Mouse (Mus musculus): ENCODE data around the gene Nkx2-5. TPM values are rescaled to one million over a fixed set of nuclear protein-coding genes. Genes with fewer than 3 reads are reported as not detected.

The Nkx2-5 gene
- polyA plus RNA-seq, 1 experiment from 2014 or later: not detected

GRCm38 (mm10) chr17:26833806-26834205 lies 11.0 kb downstream of the Nkx2-5 start:
- ATAC-seq (ENCODE audit: low FRiP score, low TSS enrichment): no peak
- Histone ChIP-seq H3K4me1 (ENCODE audit: insufficient read depth, low read length) (no peaks in the 10 kb centered on the region), H3K4me2 (replicated peaks; ENCODE audit: low read depth, low read length) (no peak overlapping the region), H3K9ac (replicated peaks; ENCODE audit: low read length) (no peak overlapping the region), H3K36me3 (ENCODE audit: insufficient read depth, low read length) (no peaks in the 10 kb centered on the region), H3K9me3 (ENCODE audit: low read length) (peaks cover 6% of the 10 kb centered on the region; the same call in 1 of the 2 replicates), H3K27ac (ENCODE audit: low read length) (no peak overlapping the region), H3K27me3 (ENCODE audit: insufficient read depth, low read length) (peaks cover 66% of the 10 kb centered on the region), H3K4me3 (ENCODE audit: low read length) (no peak overlapping the region)
- 75% methylated on average over 2 of the region's 2 CpGs for WGBS

DNA sequence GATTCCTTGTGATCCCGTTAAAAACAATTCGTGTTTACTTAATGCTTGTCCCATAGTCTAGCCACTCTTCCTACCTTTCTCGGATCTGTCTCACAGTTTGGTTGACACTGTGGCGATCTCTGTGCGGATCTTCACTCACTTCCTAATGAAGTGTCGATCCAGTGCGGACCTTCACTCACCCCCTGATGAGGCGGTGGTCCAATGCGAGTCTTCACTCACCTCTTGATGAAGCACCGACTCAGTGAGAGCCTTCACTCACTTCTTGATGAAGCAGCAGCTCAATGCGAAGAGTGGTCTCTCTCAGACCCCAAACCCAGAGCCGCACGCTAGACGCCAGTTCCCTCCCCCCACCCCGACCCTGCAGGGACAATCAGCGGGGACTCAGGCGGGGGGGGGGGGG lies 18.7 kb downstream of the Nkx2-5 start:
- WGBS: 81% methylated on average over 15 of the region's 17 CpGs
- no peak overlapping the region for H3K4me3 ChIP-seq (ENCODE audit: low read length)
- ATAC-seq (ENCODE audit: low FRiP score, low TSS enrichment): no peak
- H3K9me3 ChIP-seq (ENCODE audit: low read length): peaks cover 6% of the 10 kb centered on the region; the same call in 1 of the 2 replicates
- peaks cover 11% of the 10 kb centered on the region; the same call in 1 of the 2 replicates for H3K27me3 ChIP-seq (ENCODE audit: insufficient read depth, low read length)
- no peak overlapping the region for H3K9ac ChIP-seq (replicated peaks; ENCODE audit: low read length)
- H3K27ac ChIP-seq (ENCODE audit: low read length): no peak overlapping the region
- H3K4me2 ChIP-seq (replicated peaks; ENCODE audit: low read depth, low read length): no peak overlapping the region
- H3K4me1 ChIP-seq (ENCODE audit: insufficient read depth, low read length): no peaks in the 10 kb centered on the region
- H3K36me3 ChIP-seq (ENCODE audit: insufficient read depth, low read length): no peaks in the 10 kb centered on the region

GRCm38 (mm10) chr17:26817776-26818175 lies 27.0 kb downstream of the Nkx2-5 start:
- Histone ChIP-seq H3K9me3 (ENCODE audit: low read length) (no peaks in the 10 kb centered on the region), H3K27me3 (ENCODE audit: insufficient read depth, low read length) (peaks cover 4% of the 10 kb centered on the region; the same call in 1 of the 2 replicates), H3K36me3 (ENCODE audit: insufficient read depth, low read length) (no peaks in the 10 kb centered on the region), H3K4me3 (ENCODE audit: low read length) (no peak overlapping the region), H3K4me2 (replicated peaks; ENCODE audit: low read depth, low read length) (no peak overlapping the region), H3K4me1 (ENCODE audit: insufficient read depth, low read length) (no peaks in the 10 kb centered on the region), H3K9ac (replicated peaks; ENCODE audit: low read length) (no peak overlapping the region), H3K27ac (ENCODE audit: low read length) (no peak overlapping the region)
- ATAC-seq (ENCODE audit: low FRiP score, low TSS enrichment): no peak

- WGBS: 79% methylated on average over 6 of the region's 6 CpGs
- Histone ChIP-seq H3K27ac (ENCODE audit: low read length) (no peak overlapping the region), H3K27me3 (ENCODE audit: insufficient read depth, low read length) (peaks cover 4% of the 10 kb centered on the region; the same call in 1 of the 2 replicates), H3K4me3 (ENCODE audit: low read length) (no peak overlapping the region), H3K4me2 (replicated peaks; ENCODE audit: low read depth, low read length) (no peak overlapping the region), H3K9me3 (ENCODE audit: low read length) (no peaks in the 10 kb centered on the region), H3K36me3 (ENCODE audit: insufficient read depth, low read length) (no peaks in the 10 kb centered on the region), H3K9ac (replicated peaks; ENCODE audit: low read length) (no peak overlapping the region), H3K4me1 (ENCODE audit: insufficient read depth, low read length) (no peaks in the 10 kb centered on the region)
- ATAC-seq (ENCODE audit: low FRiP score, low TSS enrichment): no peak
Observed at GRCm38 (mm10) chr17:26816810-26817209, 28.0 kb downstream of the Nkx2-5 start.

DNA sequence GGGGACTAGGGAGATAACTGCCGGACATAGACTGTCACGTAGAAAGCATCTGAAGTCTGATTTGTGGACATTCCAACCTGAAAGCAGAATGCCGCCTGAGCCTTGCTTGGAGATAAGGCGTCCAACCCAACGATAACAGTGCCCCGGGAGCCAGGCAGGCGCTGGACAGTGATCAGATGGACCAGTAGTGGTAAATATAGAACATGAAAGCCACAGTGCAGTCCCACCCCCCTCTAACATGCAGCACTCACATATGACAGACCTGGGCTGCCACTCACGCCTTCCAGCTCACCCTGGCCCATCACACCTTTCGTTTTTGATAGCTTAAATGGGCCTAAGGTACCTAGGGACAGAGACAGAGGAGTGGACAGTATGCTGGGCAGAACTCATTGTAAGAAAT lies 31.3 kb downstream of the Nkx2-5 start:
- ATAC-seq (ENCODE audit: low FRiP score, low TSS enrichment): no peak
- Histone ChIP-seq H3K27me3 (ENCODE audit: insufficient read depth, low read length) (no peaks in the 10 kb centered on the region), H3K4me3 (ENCODE audit: low read length) (no peak overlapping the region), H3K9ac (replicated peaks; ENCODE audit: low read length) (no peak overlapping the region), H3K27ac (ENCODE audit: low read length) (no peak overlapping the region), H3K4me2 (replicated peaks; ENCODE audit: low read depth, low read length) (no peak overlapping the region), H3K9me3 (ENCODE audit: low read length) (no peaks in the 10 kb centered on the region), H3K36me3 (ENCODE audit: insufficient read depth, low read length) (no peaks in the 10 kb centered on the region), H3K4me1 (ENCODE audit: insufficient read depth, low read length) (no peaks in the 10 kb centered on the region)
- 80% methylated on average over 9 of the region's 9 CpGs for WGBS

DNA sequence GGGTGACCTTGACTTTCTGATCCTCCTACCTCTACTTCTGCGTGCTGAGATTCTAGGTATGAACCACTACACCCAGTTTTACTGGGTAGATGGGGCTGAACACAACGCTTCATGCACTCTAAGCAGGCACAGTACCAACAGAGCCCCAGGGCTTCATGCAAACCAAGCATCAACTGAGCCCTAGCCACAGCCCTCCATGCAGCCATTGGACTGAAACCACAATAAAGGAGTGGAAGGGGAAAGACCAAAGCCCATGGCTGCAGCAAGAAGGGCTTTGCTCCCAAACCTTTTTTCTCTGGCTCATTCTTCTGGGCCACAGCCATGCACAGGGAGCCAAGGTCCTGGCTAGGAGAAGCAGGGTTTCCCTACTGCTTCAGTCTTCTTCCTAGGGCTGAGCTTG lies 32.2 kb downstream of the Nkx2-5 start:
- no peak overlapping the region for H3K27ac ChIP-seq (ENCODE audit: low read length)
- H3K9me3 ChIP-seq (ENCODE audit: low read length): no peaks in the 10 kb centered on the region
- no peak overlapping the region for H3K4me3 ChIP-seq (ENCODE audit: low read length)
- H3K4me1 ChIP-seq (ENCODE audit: insufficient read depth, low read length): no peaks in the 10 kb centered on the region
- no peaks in the 10 kb centered on the region for H3K27me3 ChIP-seq (ENCODE audit: insufficient read depth, low read length)
- no peaks in the 10 kb centered on the region for H3K36me3 ChIP-seq (ENCODE audit: insufficient read depth, low read length)
- no peak overlapping the region for H3K9ac ChIP-seq (replicated peaks; ENCODE audit: low read length)
- H3K4me2 ChIP-seq (replicated peaks; ENCODE audit: low read depth, low read length): no peak overlapping the region
- no peak for ATAC-seq (ENCODE audit: low FRiP score, low TSS enrichment)
- WGBS: 59% methylated on average over 2 of the region's 2 CpGs

- Histone ChIP-seq H3K4me1 (ENCODE audit: insufficient read depth, low read length) (no peaks in the 10 kb centered on the region), H3K36me3 (ENCODE audit: insufficient read depth, low read length) (no peaks in the 10 kb centered on the region), H3K9ac (replicated peaks; ENCODE audit: low read length) (no peak overlapping the region), H3K27ac (ENCODE audit: low read length) (no peak overlapping the region), H3K9me3 (ENCODE audit: low read length) (no peaks in the 10 kb centered on the region), H3K4me2 (replicated peaks; ENCODE audit: low read depth, low read length) (no peak overlapping the region), H3K27me3 (ENCODE audit: insufficient read depth, low read length) (no peaks in the 10 kb centered on the region), H3K4me3 (ENCODE audit: low read length) (no peak overlapping the region)
- no peak for ATAC-seq (ENCODE audit: low FRiP score, low TSS enrichment)
- 86% methylated on average over 3 of the region's 3 CpGs for WGBS
Observed at GRCm38 (mm10) chr17:26802886-26803285, 41.9 kb downstream of the Nkx2-5 start.

GRCm38 (mm10) chr17:26797379-26798128 lies 47.3 kb downstream of the Nkx2-5 start:
- no peak overlapping the region for H3K4me2 ChIP-seq (replicated peaks; ENCODE audit: low read depth, low read length)
- peaks cover 6% of the 10 kb centered on the region; the same call in 1 of the 2 replicates for H3K36me3 ChIP-seq (ENCODE audit: insufficient read depth, low read length)
- no peaks in the 10 kb centered on the region for H3K9me3 ChIP-seq (ENCODE audit: low read length)
- WGBS: 79% methylated on average over 6 of the region's 6 CpGs
- no peaks in the 10 kb centered on the region for H3K4me1 ChIP-seq (ENCODE audit: insufficient read depth, low read length)
- no peak overlapping the region for H3K27ac ChIP-seq (ENCODE audit: low read length)
- H3K4me3 ChIP-seq (ENCODE audit: low read length): no peak overlapping the region
- H3K9ac ChIP-seq (replicated peaks; ENCODE audit: low read length): no peak overlapping the region
- no peak for ATAC-seq (ENCODE audit: low FRiP score, low TSS enrichment)
- no peaks in the 10 kb centered on the region for H3K27me3 ChIP-seq (ENCODE audit: insufficient read depth, low read length)

DNA sequence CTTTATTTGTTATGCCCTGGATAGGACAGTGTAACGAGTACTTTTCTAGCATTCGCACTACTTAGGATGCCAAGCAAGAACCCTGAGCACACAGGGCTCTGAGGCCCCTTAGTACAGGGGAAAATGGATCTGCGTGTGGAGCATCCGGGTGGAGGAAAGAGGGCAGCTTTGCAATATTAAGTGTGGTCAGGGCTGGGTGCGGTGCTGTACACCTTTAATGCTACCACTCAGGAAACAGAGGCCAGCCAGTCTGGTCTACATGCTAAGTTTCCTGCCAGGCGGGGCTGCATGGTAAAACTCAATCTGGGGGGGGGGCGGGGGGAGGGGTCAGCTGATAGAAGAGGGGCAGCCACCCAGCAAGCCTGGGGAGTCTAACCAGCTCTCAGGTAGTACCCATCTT lies 49.4 kb downstream of the Nkx2-5 start:
- Histone ChIP-seq H3K9me3 (ENCODE audit: low read length) (no peaks in the 10 kb centered on the region), H3K36me3 (ENCODE audit: insufficient read depth, low read length) (peaks cover 23% of the 10 kb centered on the region)
- WGBS: 76% methylated on average over 6 of the region's 7 CpGs

DNA sequence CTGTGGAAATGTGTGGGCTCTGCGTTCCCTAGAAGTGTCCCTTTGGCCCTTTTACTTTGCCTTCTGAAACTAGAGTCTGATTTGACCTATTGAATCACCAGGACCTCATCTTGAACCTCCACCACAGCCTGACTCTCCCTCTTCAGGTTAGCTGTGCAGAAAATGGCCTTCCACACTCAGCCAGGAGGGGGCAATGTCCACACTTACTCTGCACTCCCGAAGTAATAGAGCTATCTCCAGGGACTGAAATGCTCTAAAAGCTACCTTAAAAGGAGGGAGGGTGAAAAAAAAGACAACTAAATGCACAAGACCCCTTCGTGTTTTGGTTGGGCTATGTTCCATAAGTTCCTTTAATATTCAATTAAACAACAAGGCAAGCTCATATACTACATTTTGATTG lies 50.1 kb downstream of the Nkx2-5 start:
- no peak overlapping the region for H3K27ac ChIP-seq (ENCODE audit: low read length)
- H3K27me3 ChIP-seq (ENCODE audit: insufficient read depth, low read length): no peaks in the 10 kb centered on the region
- peaks cover 26% of the 10 kb centered on the region for H3K36me3 ChIP-seq (ENCODE audit: insufficient read depth, low read length)
- H3K4me3 ChIP-seq (ENCODE audit: low read length): no peak overlapping the region
- no peak overlapping the region for H3K4me2 ChIP-seq (replicated peaks; ENCODE audit: low read depth, low read length)
- H3K9me3 ChIP-seq (ENCODE audit: low read length): no peaks in the 10 kb centered on the region
- no peaks in the 10 kb centered on the region for H3K4me1 ChIP-seq (ENCODE audit: insufficient read depth, low read length)
- no peak overlapping the region for H3K9ac ChIP-seq (replicated peaks; ENCODE audit: low read length)
- WGBS: 16% methylated on average over 3 of the region's 3 CpGs
- ATAC-seq (ENCODE audit: low FRiP score, low TSS enrichment): no peak

More for the DNA sequence above, 49.4 kb downstream of the Nkx2-5 start:
- H3K9ac ChIP-seq (replicated peaks; ENCODE audit: low read length): no peak overlapping the region
- no peak overlapping the region for H3K27ac ChIP-seq (ENCODE audit: low read length)
- H3K4me1 ChIP-seq (ENCODE audit: insufficient read depth, low read length): no peaks in the 10 kb centered on the region
- no peak for ATAC-seq (ENCODE audit: low FRiP score, low TSS enrichment)
- H3K27me3 ChIP-seq (ENCODE audit: insufficient read depth, low read length): no peaks in the 10 kb centered on the region
- H3K4me3 ChIP-seq (ENCODE audit: low read length): no peak overlapping the region
- H3K4me2 ChIP-seq (replicated peaks; ENCODE audit: low read depth, low read length): no peak overlapping the region
